Mouse (Mus musculus): ENCODE measurements around the gene Zap70. TPM values are rescaled to one million over a fixed set of nuclear protein-coding genes. Genes with fewer than 3 reads are reported as not detected.
A peak's percentile ranks its signal among the peaks of the same experiment; 100 is the strongest.

Zap70 gene
- polyA plus RNA-seq (2015; fragmentation: Nextera tagmentation; extraction: Ambion mirVana): 0.28 and 0.54 TPM in 2 replicates

DNA sequence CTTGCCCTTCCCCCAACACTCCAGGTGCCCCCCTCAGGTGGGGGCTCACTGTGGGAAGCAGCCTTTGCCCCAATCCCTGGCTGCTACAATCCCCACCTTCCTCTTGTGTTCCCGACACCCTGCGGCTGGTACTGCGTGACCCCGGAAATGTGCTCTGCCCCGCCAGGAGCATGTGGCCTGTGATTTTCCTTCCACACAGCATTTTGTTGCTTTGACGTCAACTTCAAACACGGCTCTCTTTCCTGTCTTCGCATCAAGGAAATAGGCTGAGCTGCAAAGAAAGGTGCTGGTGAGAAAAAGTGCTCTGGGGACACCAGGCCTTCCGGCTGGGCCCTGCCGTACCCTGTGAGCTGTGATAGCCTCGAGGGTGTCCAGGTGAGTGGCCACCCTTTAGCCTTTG is at the start of gene Zap70:
Gene Zap70, plus strand, starts transcription at position 231 of the 400 bp plus-strand sequence.
- WGBS: 71% methylated on average over 11 of the region's 11 CpGs
- no peaks in the 10 kb centered on the region for H3K9me3 ChIP-seq (ENCODE audit: low read length)
- no peaks in the 10 kb centered on the region for H3K27me3 ChIP-seq (ENCODE audit: insufficient read depth, low read length)
- H3K36me3 ChIP-seq (ENCODE audit: insufficient read depth, low read length): no peaks in the 10 kb centered on the region
- no peak for ATAC-seq (ENCODE audit: low FRiP score, low TSS enrichment)
- H3K27ac ChIP-seq (ENCODE audit: low read length): no peak within 1 kb of the TSS
- H3K4me1 ChIP-seq (ENCODE audit: insufficient read depth, low read length): no peaks in the 10 kb centered on the region
- H3K9ac ChIP-seq (replicated peaks; ENCODE audit: low read length): no peak within 1 kb of the TSS
- no peak within 1 kb of the TSS for H3K4me2 ChIP-seq (replicated peaks; ENCODE audit: low read depth, low read length)
- H3K4me3 ChIP-seq (ENCODE audit: low read length): no peak within 1 kb of the TSS

DNA sequence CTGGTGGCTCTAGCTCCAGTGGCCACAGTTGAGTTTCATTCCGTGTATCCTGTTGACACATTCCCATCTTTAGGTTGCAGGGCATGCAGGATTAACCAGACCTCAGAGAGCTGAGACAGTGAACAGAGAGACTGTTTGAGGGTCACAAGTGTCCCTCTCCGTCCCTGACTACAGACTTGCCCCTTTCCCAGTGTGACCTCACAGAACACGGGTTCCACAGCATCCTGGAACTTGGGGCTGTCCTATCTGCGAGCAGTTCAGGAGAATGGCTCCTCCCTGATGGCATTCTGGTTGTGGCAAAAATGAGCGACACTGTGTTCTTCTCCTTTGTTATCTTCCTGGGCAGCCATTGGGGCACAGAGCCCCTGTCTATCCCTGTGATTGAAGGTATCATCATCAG is 47.3 kb upstream of the Zap70 start, which contains the start of gene Actr1b:
Gene Actr1b, minus strand, starts transcription at position 112 of the 400 bp plus-strand sequence.
- Histone ChIP-seq H3K36me3 (ENCODE audit: insufficient read depth, low read length) (no peaks in the 10 kb centered on the region), H3K4me1 (ENCODE audit: insufficient read depth, low read length) (no peaks in the 10 kb centered on the region), H3K27me3 (ENCODE audit: insufficient read depth, low read length) (no peaks in the 10 kb centered on the region), H3K27ac (ENCODE audit: low read length) (no peak within 1 kb of the TSS), H3K4me3 (ENCODE audit: low read length) (no peak within 1 kb of the TSS), H3K9me3 (ENCODE audit: low read length) (no peaks in the 10 kb centered on the region), H3K4me2 (replicated peaks; ENCODE audit: low read depth, low read length) (no peak within 1 kb of the TSS), H3K9ac (replicated peaks; ENCODE audit: low read length) (no peak within 1 kb of the TSS)
- ATAC-seq (ENCODE audit: low FRiP score, low TSS enrichment): no peak
- WGBS: 82% methylated on average over 5 of the region's 5 CpGs

DNA sequence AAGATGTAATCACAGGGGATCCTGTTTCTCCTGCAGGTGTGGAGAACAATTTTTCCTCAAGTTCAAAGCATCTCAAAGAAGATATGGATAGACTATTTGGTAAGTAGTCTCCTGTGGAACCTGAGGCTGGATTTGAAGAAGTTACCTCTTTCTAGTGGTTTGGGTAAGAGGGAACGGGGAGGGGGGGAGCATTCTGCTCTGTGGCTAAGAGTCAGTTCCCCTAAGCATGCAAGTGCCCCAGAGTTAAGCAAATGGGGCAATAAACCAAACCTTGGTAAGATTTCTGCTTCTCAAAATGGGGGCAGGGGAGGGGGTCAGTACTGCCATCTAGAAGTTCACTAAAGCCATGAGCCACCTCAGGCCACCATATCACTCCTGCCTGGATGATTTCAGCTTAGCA is 42.8 kb upstream of the Zap70 start:
- 0 out of 2 replicates have a peak, but pooled peaks cover 3% of the 10 kb centered on the region for H3K4me1 ChIP-seq (ENCODE audit: insufficient read depth, low read length)
- no peaks in the 10 kb centered on the region for H3K27me3 ChIP-seq (ENCODE audit: insufficient read depth, low read length)
- H3K36me3 ChIP-seq (ENCODE audit: insufficient read depth, low read length): no peaks in the 10 kb centered on the region
- no peaks in the 10 kb centered on the region for H3K9me3 ChIP-seq (ENCODE audit: low read length)
- WGBS: 74% methylated on average over 1 of the region's 1 CpGs
- no peak overlapping the region for H3K4me3 ChIP-seq (ENCODE audit: low read length)
- H3K9ac ChIP-seq (replicated peaks; ENCODE audit: low read length): no peak overlapping the region
- ATAC-seq (ENCODE audit: low FRiP score, low TSS enrichment): no peak
- H3K4me2 ChIP-seq (replicated peaks; ENCODE audit: low read depth, low read length): no peak overlapping the region
- H3K27ac ChIP-seq (ENCODE audit: low read length): no peak overlapping the region

DNA sequence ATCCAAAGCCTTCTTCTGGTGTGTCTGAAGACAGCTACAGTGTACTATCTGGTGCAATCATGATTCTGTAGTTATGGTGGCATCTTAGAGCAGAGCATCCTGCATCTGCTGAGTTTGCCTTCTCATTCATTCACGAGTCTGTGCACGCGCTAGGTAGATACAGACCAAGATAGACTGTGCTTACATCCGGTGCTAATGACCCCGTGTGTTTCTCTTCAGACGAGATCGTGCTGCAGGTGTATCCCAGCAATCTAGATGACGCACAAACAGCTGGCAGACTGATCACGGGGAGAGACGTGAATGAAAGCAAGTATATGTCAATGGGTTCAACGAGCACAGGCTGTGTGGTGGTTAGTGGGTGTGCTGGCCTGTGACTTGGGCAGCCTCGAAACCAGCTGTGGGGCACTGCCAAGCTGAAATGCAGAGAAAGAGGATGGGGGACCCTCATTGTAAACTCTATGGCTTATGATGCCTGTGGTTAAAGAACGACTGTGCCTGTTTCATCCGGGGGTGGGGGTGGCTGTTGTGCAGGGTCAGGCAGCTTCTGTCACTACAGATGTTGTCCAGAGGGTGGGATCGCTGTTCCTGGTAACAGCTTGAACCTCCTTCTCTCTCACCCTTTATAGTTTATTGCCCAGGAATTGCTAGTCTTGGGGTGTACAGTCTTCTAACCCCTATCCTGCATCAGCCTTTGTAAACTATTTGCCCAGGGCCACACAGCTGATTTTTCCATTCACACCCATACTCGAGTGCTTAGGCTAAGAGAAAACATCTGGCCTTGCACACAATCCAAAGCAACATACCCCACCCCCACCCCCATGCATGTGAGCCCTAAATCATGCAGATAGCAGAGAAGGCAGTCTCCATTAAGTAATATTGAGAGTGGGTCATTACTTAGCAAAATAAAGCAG is 38.2 kb upstream of the Zap70 start:
- WGBS: 47% methylated on average over 16 of the region's 16 CpGs
- Histone ChIP-seq H3K4me1 (ENCODE audit: insufficient read depth, low read length) (0 out of 2 replicates have a peak, but pooled peaks cover 3% of the 10 kb centered on the region), H3K9ac (replicated peaks; ENCODE audit: low read length) (no peak overlapping the region), H3K27me3 (ENCODE audit: insufficient read depth, low read length) (no peaks in the 10 kb centered on the region), H3K4me3 (ENCODE audit: low read length) (no peak overlapping the region), H3K4me2 (replicated peaks; ENCODE audit: low read depth, low read length) (no peak overlapping the region), H3K9me3 (ENCODE audit: low read length) (no peaks in the 10 kb centered on the region), H3K27ac (ENCODE audit: low read length) (no peak overlapping the region), H3K36me3 (ENCODE audit: insufficient read depth, low read length) (no peaks in the 10 kb centered on the region)
- no peak for ATAC-seq (ENCODE audit: low FRiP score, low TSS enrichment)

DNA sequence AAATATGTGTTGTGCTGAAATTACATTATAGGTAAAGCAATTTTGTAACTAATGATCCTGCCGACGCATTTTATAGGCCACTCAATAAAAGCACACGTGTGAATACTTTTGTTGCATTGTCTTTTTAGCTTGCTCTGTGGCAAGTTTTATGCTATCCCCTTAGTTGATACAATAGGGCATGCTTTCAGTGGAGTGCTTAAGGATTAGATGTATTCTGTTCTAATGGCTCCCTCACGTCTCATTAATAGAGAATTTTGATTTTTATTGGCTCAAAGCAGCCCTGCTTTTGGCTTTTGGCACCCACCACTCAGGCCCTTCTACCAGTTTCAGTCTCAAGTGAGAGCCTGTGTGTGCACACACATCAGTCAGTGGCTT is 37.6 kb upstream of the Zap70 start:
- no peak for ATAC-seq (ENCODE audit: low FRiP score, low TSS enrichment)
- Histone ChIP-seq H3K27ac (ENCODE audit: low read length) (no peak overlapping the region), H3K27me3 (ENCODE audit: insufficient read depth, low read length) (no peaks in the 10 kb centered on the region), H3K4me3 (ENCODE audit: low read length) (no peak overlapping the region), H3K4me2 (replicated peaks; ENCODE audit: low read depth, low read length) (no peak overlapping the region), H3K4me1 (ENCODE audit: insufficient read depth, low read length) (0 out of 2 replicates have a peak, but pooled peaks cover 3% of the 10 kb centered on the region), H3K9me3 (ENCODE audit: low read length) (no peaks in the 10 kb centered on the region), H3K36me3 (ENCODE audit: insufficient read depth, low read length) (no peaks in the 10 kb centered on the region), H3K9ac (replicated peaks; ENCODE audit: low read length) (no peak overlapping the region)
- WGBS: 46% methylated on average over 4 of the region's 4 CpGs

DNA sequence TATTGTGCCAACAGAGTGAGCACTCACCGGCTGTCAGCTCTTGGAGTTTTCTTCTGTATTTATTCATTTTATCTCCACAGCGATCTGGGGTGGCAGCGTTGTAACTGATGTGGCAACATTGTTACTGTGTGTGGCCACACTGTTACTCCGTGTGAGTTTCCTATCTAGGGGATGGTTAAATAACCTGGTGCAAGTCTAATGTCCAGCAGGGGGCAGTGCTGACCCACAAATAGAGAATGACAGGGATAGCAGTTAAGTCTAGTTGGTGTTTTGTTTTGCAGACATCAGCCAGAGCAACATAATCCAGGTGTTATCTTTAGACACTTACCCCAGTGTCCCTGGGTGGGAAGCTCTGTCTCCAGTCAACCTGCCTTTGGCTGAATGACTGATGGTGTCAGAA is 24.3 kb upstream of the Zap70 start:
- Histone ChIP-seq H3K9ac (replicated peaks; ENCODE audit: low read length) (no peak overlapping the region), H3K27me3 (ENCODE audit: insufficient read depth, low read length) (no peaks in the 10 kb centered on the region), H3K4me2 (replicated peaks; ENCODE audit: low read depth, low read length) (no peak overlapping the region), H3K9me3 (ENCODE audit: low read length) (0 out of 2 replicates have a peak, but pooled peaks cover 2% of the 10 kb centered on the region), H3K27ac (ENCODE audit: low read length) (no peak overlapping the region), H3K4me1 (ENCODE audit: insufficient read depth, low read length) (no peaks in the 10 kb centered on the region), H3K36me3 (ENCODE audit: insufficient read depth, low read length) (no peaks in the 10 kb centered on the region), H3K4me3 (ENCODE audit: low read length) (no peak overlapping the region)
- 12% methylated on average over 4 of the region's 4 CpGs for WGBS
- no peak for ATAC-seq (ENCODE audit: low FRiP score, low TSS enrichment)

DNA sequence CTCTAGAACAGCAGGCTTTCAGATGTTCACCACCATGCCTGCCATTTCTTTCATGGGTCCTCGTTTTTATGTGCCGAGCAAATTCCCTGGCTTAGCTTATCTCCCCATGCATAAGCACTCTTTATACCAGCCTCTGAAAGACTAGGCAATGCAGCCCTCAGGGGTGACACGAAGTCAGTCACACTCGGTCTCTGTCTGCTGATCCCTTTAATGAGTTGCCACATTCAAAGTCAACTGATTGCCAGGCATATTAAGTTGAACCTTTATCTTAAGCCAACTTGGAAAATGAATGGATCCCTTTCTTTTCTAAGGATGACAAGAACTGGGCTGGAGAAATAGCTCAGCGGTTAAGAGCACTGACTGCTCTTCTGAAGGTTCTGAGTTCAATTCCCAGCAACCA is 22.4 kb upstream of the Zap70 start:
- Histone ChIP-seq H3K9me3 (ENCODE audit: low read length) (0 out of 2 replicates have a peak, but pooled peaks cover 2% of the 10 kb centered on the region), H3K4me1 (ENCODE audit: insufficient read depth, low read length) (no peaks in the 10 kb centered on the region), H3K27me3 (ENCODE audit: insufficient read depth, low read length) (no peaks in the 10 kb centered on the region; the same call in 1 of the 2 replicates), H3K27ac (ENCODE audit: low read length) (no peak overlapping the region), H3K4me2 (replicated peaks; ENCODE audit: low read depth, low read length) (no peak overlapping the region), H3K9ac (replicated peaks; ENCODE audit: low read length) (no peak overlapping the region), H3K4me3 (ENCODE audit: low read length) (no peak overlapping the region), H3K36me3 (ENCODE audit: insufficient read depth, low read length) (no peaks in the 10 kb centered on the region)
- no peak for ATAC-seq (ENCODE audit: low FRiP score, low TSS enrichment)
- WGBS: 80% methylated on average over 5 of the region's 5 CpGs

DNA sequence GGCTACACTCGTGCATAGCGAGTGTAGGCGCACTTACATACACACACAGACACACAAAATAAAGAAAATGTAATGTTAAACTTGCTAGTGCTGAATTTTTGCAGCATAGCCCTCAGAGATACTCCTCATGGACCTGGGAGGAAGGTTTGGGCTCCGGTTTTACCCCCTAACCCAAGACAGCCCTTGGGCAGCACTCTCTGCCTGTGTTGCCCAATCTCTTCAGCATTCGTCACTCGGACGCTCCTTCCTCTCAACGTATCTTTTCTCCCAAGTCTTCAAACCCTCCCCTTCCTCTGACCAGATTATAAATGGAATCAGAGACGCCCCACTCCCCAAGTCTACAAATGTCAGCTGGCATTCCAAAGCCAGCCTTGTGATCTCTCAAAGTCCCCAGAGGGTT is 18.6 kb upstream of the Zap70 start:
- no peak for ATAC-seq (ENCODE audit: low FRiP score, low TSS enrichment)
- no peak overlapping the region for H3K4me3 ChIP-seq (ENCODE audit: low read length)
- no peaks in the 10 kb centered on the region for H3K4me1 ChIP-seq (ENCODE audit: insufficient read depth, low read length)
- H3K9me3 ChIP-seq (ENCODE audit: low read length): 0 out of 2 replicates have a peak, but pooled peaks cover 2% of the 10 kb centered on the region
- H3K27ac ChIP-seq (ENCODE audit: low read length): no peak overlapping the region
- H3K27me3 ChIP-seq (ENCODE audit: insufficient read depth, low read length): no peaks in the 10 kb centered on the region; the same call in 1 of the 2 replicates
- 77% methylated on average over 9 of the region's 9 CpGs for WGBS
- no peak overlapping the region for H3K4me2 ChIP-seq (replicated peaks; ENCODE audit: low read depth, low read length)
- H3K9ac ChIP-seq (replicated peaks; ENCODE audit: low read length): no peak overlapping the region
- H3K36me3 ChIP-seq (ENCODE audit: insufficient read depth, low read length): no peaks in the 10 kb centered on the region

DNA sequence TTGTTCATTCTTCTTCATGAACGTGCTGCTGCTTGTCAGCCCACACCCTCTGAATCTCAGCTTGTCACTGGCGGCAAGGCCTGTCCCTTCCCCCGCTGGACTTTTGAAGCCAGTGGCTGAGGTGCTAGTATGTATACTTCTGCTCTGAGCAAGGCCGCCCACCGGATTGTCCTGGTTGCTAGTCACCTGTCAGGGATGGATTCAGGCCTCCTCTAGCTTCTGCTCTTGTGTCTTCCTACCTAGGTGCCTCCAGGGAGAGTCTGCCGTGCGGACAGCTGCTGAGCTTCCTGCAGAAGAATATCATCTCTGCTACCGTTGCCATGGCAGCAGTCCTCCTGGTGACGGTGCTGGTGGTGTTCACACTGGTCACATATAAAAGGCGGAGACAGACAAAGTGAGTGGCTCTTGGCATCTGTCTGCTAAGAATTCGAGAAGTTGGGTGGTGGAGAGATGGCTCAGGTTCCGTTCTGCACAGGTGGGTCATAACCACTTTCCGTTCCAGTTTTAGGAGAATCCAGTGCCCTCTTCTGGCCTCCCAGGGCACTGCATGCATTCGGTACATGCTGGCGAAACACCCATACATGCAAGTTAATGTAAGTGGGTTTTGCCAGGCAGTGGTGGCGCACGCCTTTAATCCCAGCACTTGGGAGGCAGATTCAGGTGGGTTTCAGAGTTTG is 17.2 kb upstream of the Zap70 start:
- Histone ChIP-seq H3K4me3 (ENCODE audit: low read length) (peak overlapping the region; percentile 18), H3K4me2 (replicated peaks; ENCODE audit: low read depth, low read length) (peak overlapping the region; percentile 46), H3K9me3 (ENCODE audit: low read length) (no peaks in the 10 kb centered on the region; the same call in 1 of the 2 replicates), H3K9ac (replicated peaks; ENCODE audit: low read length) (no peak overlapping the region), H3K27me3 (ENCODE audit: insufficient read depth, low read length) (no peaks in the 10 kb centered on the region; the same call in 1 of the 2 replicates), H3K36me3 (ENCODE audit: insufficient read depth, low read length) (no peaks in the 10 kb centered on the region), H3K27ac (ENCODE audit: low read length) (no peak overlapping the region), H3K4me1 (ENCODE audit: insufficient read depth, low read length) (no peaks in the 10 kb centered on the region)
- WGBS: 25% methylated on average over 17 of the region's 17 CpGs
- ATAC-seq (ENCODE audit: low FRiP score, low TSS enrichment): 0 out of 2 replicates have a peak, but pooled peaks have one; percentile 23
